Mouse (Mus musculus) CH12.LX (cell line): ENCODE data around the gene Catsper2. TPM values are rescaled to one million over a fixed set of nuclear protein-coding genes. Genes with fewer than 3 reads are reported as not detected.

Experiments used
- DNase-seq: peaks from one replicate; pipeline ENCODE4 v3.0.0-alpha.2; 2013; ENCODE audit errors: extremely low read depth
- H3K27ac ChIP-seq: 2 replicates; pipeline ENCODE4 v1.5.1; 2012; ENCODE audit warnings: low read depth, mild to moderate bottlenecking, control low read depth, moderate library complexity; ENCODE audit not compliant: insufficient read depth
- H3K27me3 ChIP-seq: replicated peaks from 2 replicates; pipeline ENCODE3; 2012; ENCODE audit warnings: inconsistent platforms
- H3K36me3 ChIP-seq, 2 experiments: replicated peaks in 1 of 2; 2 replicates each; pipeline versions ENCODE3 to v1.6.1; 2012; ENCODE audit warnings: inconsistent platforms in 1 of 2, low read length in 1 of 2, mild to moderate bottlenecking in 1 of 2, mixed read lengths in 1 of 2, moderate library complexity in 1 of 2; ENCODE audit not compliant: control insufficient read depth in 1 of 2, insufficient read depth in 1 of 2
- H3K4me1 ChIP-seq, 2 experiments: 2 replicates each; pipeline ENCODE4 v1.6.1; 2012; ENCODE audit warnings: inconsistent platforms in 1 of 2, moderate library complexity in 1 of 2; ENCODE audit not compliant: insufficient read depth in 2 of 2, control insufficient read depth in 1 of 2
- H3K4me2 ChIP-seq: 2 replicates; pipeline ENCODE4 v1.6.1; 2012; ENCODE audit warnings: low read depth, mild to moderate bottlenecking, control low read depth; ENCODE audit not compliant: poor library complexity, insufficient read depth, severe bottlenecking
- H3K4me3 ChIP-seq, 3 experiments: fragments of 150-350 bp in 1 of 3; sonication (generic) in 1 of 3; replicated peaks in 1 of 3; 2 replicates each; pipeline versions ENCODE3 to v1.5.1; 2011 to 2012; ENCODE audit warnings: low read depth in 2 of 3, low read length in 2 of 3, mild to moderate bottlenecking in 2 of 3, moderate library complexity in 2 of 3, control low read depth in 1 of 3, improper control_type of control experiment in 1 of 3, inconsistent platforms in 1 of 3, mixed read lengths in 1 of 3; ENCODE audit not compliant: poor library complexity in 1 of 3
- H3K79me2 ChIP-seq: replicated peaks from 2 replicates; pipeline ENCODE4 v1.6.1; 2012; ENCODE audit warnings: mild to moderate bottlenecking, moderate library complexity; ENCODE audit not compliant: control insufficient read depth, poor library complexity, insufficient read depth, severe bottlenecking; ENCODE audit errors: extremely low read depth
- H3K9ac ChIP-seq: 2 replicates; pipeline ENCODE4 v1.6.1; 2012; ENCODE audit warnings: low read depth, mild to moderate bottlenecking, control low read depth, moderate library complexity; ENCODE audit not compliant: insufficient read depth
- H3K9me3 ChIP-seq: replicated peaks from 2 replicates; pipeline ENCODE3; 2012; ENCODE audit warnings: low read length, inconsistent platforms, mixed read lengths
- CHD2 ChIP-seq: IDR thresholded peaks from 2 replicates; pipeline ENCODE4 v1.6.1; 2011; ENCODE audit warnings: low read length, improper control_type of control experiment
- CTCF ChIP-seq, 2 experiments: IDR thresholded peaks in 1 of 2; conservative IDR thresholded peaks in 1 of 2; 2 replicates each; pipeline ENCODE4 v1.5.1; 2011 to 2012; ENCODE audit warnings: low read depth in 2 of 2, low read length in 2 of 2, improper control_type of control experiment in 1 of 2, inconsistent platforms in 1 of 2, mild to moderate bottlenecking in 1 of 2, moderate library complexity in 1 of 2
- EP300 ChIP-seq: IDR thresholded peaks from 2 replicates; pipeline ENCODE4 v1.6.1; 2011; ENCODE audit warnings: low read length, improper control_type of control experiment
- ETS1 ChIP-seq: conservative IDR thresholded peaks from 2 replicates; pipeline ENCODE4 v1.6.1; 2012; ENCODE audit warnings: low read depth, mild to moderate bottlenecking, inconsistent platforms, low read length, improper control_type of control experiment, moderate library complexity
- GABPA ChIP-seq: IDR thresholded peaks from 2 replicates; pipeline ENCODE4 v1.6.1; 2012; ENCODE audit warnings: low read depth, low read length, improper control_type of control experiment, inconsistent platforms; ENCODE audit not compliant: insufficient replicate concordance
- IRF4 ChIP-seq: IDR thresholded peaks from 2 replicates; pipeline ENCODE4 v1.6.1; 2014; ENCODE audit warnings: low read depth, mild to moderate bottlenecking, inconsistent platforms, low read length, improper control_type of control experiment
- JUN ChIP-seq: IDR thresholded peaks from 2 replicates; pipeline ENCODE4 v1.6.1; 2011; ENCODE audit warnings: low read depth, mild to moderate bottlenecking, low read length, improper control_type of control experiment, moderate library complexity; ENCODE audit not compliant: insufficient read depth
- KAT2A ChIP-seq: IDR thresholded peaks from 2 replicates; pipeline ENCODE4 v1.6.1; 2012; ENCODE audit warnings: low read length, improper control_type of control experiment, inconsistent platforms; ENCODE audit not compliant: insufficient replicate concordance
- MAFK ChIP-seq: IDR thresholded peaks from 2 replicates; pipeline ENCODE4 v1.6.1; 2011; ENCODE audit warnings: low read length, improper control_type of control experiment; ENCODE audit not compliant: insufficient replicate concordance
- MAZ ChIP-seq: IDR thresholded peaks from 2 replicates; pipeline ENCODE4 v1.6.1; 2012; ENCODE audit warnings: low read depth, mild to moderate bottlenecking, inconsistent platforms, low read length, improper control_type of control experiment, moderate library complexity
- MEF2A ChIP-seq: IDR thresholded peaks from 2 replicates; pipeline ENCODE4 v1.6.1; 2014; ENCODE audit warnings: low read depth, mild to moderate bottlenecking, inconsistent platforms, low read length, improper control_type of control experiment, borderline replicate concordance
- MXI1 ChIP-seq: IDR thresholded peaks from 2 replicates; pipeline ENCODE4 v1.6.1; 2011; ENCODE audit warnings: mild to moderate bottlenecking, low read depth, low read length, improper control_type of control experiment
- NELFE ChIP-seq: IDR thresholded peaks from 2 replicates; pipeline ENCODE4 v1.6.1; 2011; ENCODE audit warnings: low read depth, low read length, improper control_type of control experiment
- RAD21 ChIP-seq: IDR thresholded peaks from 2 replicates; pipeline ENCODE4 v1.6.1; 2011; ENCODE audit warnings: low read depth, mild to moderate bottlenecking, low read length, improper control_type of control experiment, moderate library complexity
- RCOR1 ChIP-seq: conservative IDR thresholded peaks from 2 replicates; pipeline ENCODE4 v1.6.1; 2012; ENCODE audit warnings: low read depth, mild to moderate bottlenecking, inconsistent platforms, low read length, improper control_type of control experiment
- SIN3A ChIP-seq: IDR thresholded peaks from 2 replicates; pipeline ENCODE4 v1.6.1; 2012; ENCODE audit warnings: low read length, improper control_type of control experiment, inconsistent platforms
- SMC3 ChIP-seq: IDR thresholded peaks from 2 replicates; pipeline ENCODE4 v1.6.1; 2011; ENCODE audit warnings: low read depth, low read length, improper control_type of control experiment
- TBP ChIP-seq: conservative IDR thresholded peaks from 2 replicates; pipeline ENCODE4 v1.6.1; 2011; ENCODE audit warnings: low read depth, low read length, improper control_type of control experiment
- UBTF ChIP-seq: IDR thresholded peaks from 2 replicates; pipeline ENCODE4 v1.6.1; 2012; ENCODE audit warnings: low read depth, mild to moderate bottlenecking, inconsistent platforms, low read length, improper control_type of control experiment, moderate library complexity
- ZKSCAN1 ChIP-seq: IDR thresholded peaks from 2 replicates; pipeline ENCODE4 v1.6.1; 2012; ENCODE audit warnings: low read depth, inconsistent platforms, low read length, improper control_type of control experiment, borderline replicate concordance
- ZMIZ1 ChIP-seq: IDR thresholded peaks from 2 replicates; pipeline ENCODE4 v1.6.1; 2012; ENCODE audit warnings: low read depth, mild to moderate bottlenecking, inconsistent platforms, low read length, improper control_type of control experiment
- ZNF384 ChIP-seq: IDR thresholded peaks from 2 replicates; pipeline ENCODE4 v1.6.1; 2012; ENCODE audit warnings: low read depth, low read length, improper control_type of control experiment, inconsistent platforms
- dilution Hi-C: fragments of 300-500 bp; cut with MboI; formaldehyde crosslinking; loops from 2 replicates; pipeline ENCODE4 v1.14.3; 2020; ENCODE audit warnings: low sequenced_read_pairs; ENCODE audit not compliant: extremely low pct_unique_long_range_greater_than_20kb, extremely low pct_ligation_motif_present
- in situ Hi-C: fragments of 300-500 bp; cut with MboI; formaldehyde crosslinking; loops from 3 replicates; pipeline ENCODE4 v1.14.3; 2019; ENCODE audit warnings: low sequenced_read_pairs, low pct_ligation_motif_present, low pct_unique_long_range_greater_than_20kb, mixed read lengths
- polyA plus RNA-seq: library from polyadenylated mRNA; unstranded; fragments of >175 nt; gene quantifications from 2 replicates; pipeline ENCODE4 v1.2.1, GENCODE M21; 2012; ENCODE audit warnings: low read depth; ENCODE audit not compliant: insufficient read length
- total RNA-seq, 2 experiments: library from RNA; depleted of rRNA; stranded (reverse); fragments of 300-350 nt in 1 of 2; fragments of >200 nt in 1 of 2; gene quantifications; 2 replicates each; pipeline ENCODE4 v1.2.3; 2012 to 2014

The Catsper2 gene
- total and polyA plus RNA-seq, 3 experiments: 0.89 to 2.2 (median 1.8) TPM

DNA sequence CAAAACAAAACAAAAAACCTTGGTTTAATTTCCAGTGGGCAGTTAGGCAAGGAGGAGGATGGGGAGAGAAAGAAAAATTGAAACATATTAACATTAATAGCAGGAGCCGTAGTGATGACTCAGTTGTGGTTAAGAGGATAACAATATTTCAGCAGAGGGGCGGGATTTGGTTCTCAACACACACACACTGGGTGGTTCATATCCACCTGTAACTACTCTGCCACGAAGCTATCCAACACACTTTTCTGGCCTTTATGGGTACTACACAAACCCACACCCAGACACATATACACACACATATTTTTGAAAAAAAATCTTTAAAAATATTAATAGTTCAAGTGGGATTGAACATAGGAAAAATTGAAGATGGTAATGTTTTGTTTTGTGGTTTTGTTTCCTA lies 33.4 kb upstream of the Catsper2 start:
- dilution Hi-C loops: no loop called here
- Histone ChIP-seq H3K9me3 (no peaks in the 10 kb centered on the region), H3K27me3 (peaks cover 38% of the 10 kb centered on the region), H3K4me3 (no peak overlapping the region), H3K27ac (no peak overlapping the region), H3K4me1 (peaks cover 8 to 37% of the 10 kb centered on the region in 2 experiments), H3K9ac (no peak overlapping the region), H3K36me3 (peaks cover 0 to 12% of the 10 kb centered on the region in 2 experiments), H3K4me2 (no peak overlapping the region), H3K79me2 (peaks cover 7% of the 10 kb centered on the region)
- in situ Hi-C loops: no loop called here
- TF ChIP-seq SIN3A (no peak), CTCF (conservative IDR thresholded peaks at IDR 0.05 in 1 of 2, IDR thresholded peaks at IDR 0.05 in 1 of 2; ENCODE audit: low read depth in 2 of 2, low read length in 2 of 2) (no peak), MEF2A (no peak), RAD21 (no peak), MXI1 (no peak), EP300 (no peak), SMC3 (no peak)
- DNase-seq: no peak

DNA sequence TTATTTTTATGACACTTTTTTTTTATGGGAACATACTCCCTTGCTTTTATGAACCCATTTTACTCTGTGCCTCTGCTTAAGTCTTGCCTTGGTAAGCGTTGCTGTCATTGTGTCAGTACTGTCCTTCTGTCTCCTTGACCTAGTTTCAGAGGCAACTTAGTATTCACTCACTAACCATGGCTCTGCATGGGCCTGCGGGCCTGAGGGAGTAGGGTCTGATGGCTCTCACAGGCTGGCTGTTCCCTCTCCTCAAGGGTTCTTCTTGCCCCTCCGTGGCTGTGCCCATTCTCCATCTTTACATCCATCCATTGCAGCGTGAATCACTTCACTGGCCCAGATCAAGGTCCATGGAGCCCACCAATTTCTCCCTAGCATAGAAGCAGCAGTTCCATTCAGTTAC lies 32.9 kb upstream of the Catsper2 start:
- no peak for TF ChIP-seq ETS1
- no peak for TF ChIP-seq ZMIZ1
- TF ChIP-seq RCOR1: no peak
- no peak for TF ChIP-seq MAZ
- TF ChIP-seq IRF4: no peak
- no peak for TF ChIP-seq GABPA
- no peak for TF ChIP-seq MAFK
- no peak for TF ChIP-seq CHD2
- TF ChIP-seq NELFE: no peak
- TF ChIP-seq KAT2A: no peak
- no peak for TF ChIP-seq SMC3
- no peak for TF ChIP-seq UBTF
- TF ChIP-seq ZNF384: no peak
- TF ChIP-seq ZKSCAN1: no peak
- no peak for TF ChIP-seq TBP
- TF ChIP-seq JUN: no peak
- DNase-seq: no peak
- Histone ChIP-seq H3K4me1 (peaks cover 11 to 40% of the 10 kb centered on the region in 2 experiments), H3K4me3 (no peak overlapping the region), H3K4me2 (no peak overlapping the region), H3K9me3 (no peaks in the 10 kb centered on the region), H3K9ac (no peak overlapping the region), H3K36me3 (peaks cover 0 to 10% of the 10 kb centered on the region in 2 experiments), H3K27ac (no peak overlapping the region), H3K79me2 (peaks cover 7% of the 10 kb centered on the region), H3K27me3 (peaks cover 38% of the 10 kb centered on the region)
- dilution Hi-C loops: no loop called here
- in situ Hi-C loops: no loop called here
